Mouse (Mus musculus) liver, adult (tissue): Measurements from ENCODE around the gene Mthfr.

Experiments used
- GATA4 ChIP-seq: IDR thresholded peaks from 2 replicates; pipeline ENCODE4 v1.6.1; 2014; ENCODE audit warnings: mild to moderate bottlenecking, low read length; ENCODE audit not compliant: insufficient replicate concordance

Mthfr gene

DNA sequence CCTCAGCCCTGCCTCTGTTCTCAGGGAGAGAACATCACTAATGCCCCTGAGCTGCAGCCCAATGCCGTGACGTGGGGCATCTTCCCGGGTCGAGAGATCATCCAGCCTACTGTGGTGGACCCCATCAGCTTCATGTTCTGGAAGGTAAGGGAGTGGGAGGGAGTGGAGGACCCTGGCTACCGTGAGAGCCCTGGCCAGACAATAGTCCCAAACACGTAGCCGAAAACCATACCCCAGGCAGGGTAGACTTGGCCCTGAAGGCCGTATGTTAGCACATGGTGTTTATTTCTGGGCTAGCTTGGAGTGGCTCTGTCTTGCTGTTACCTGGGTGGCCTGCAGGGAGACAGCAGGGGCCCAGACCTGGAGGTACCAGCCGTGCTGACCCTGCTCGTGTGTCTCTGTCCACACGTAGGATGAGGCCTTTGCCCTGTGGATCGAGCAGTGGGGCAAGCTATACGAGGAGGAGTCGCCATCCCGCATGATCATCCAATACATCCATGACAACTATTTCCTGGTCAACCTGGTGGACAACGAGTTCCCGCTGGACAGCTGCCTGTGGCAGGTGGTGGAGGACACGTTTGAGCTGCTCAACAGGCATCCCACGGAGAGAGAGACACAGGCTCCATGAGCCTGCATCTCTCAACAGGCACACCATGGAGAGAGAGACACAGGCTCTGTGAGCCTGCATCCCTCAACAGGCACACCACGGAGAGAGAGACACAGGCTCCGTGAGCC is 16.3 kb downstream of the Mthfr start:
- no peak for TF ChIP-seq GATA4

DNA sequence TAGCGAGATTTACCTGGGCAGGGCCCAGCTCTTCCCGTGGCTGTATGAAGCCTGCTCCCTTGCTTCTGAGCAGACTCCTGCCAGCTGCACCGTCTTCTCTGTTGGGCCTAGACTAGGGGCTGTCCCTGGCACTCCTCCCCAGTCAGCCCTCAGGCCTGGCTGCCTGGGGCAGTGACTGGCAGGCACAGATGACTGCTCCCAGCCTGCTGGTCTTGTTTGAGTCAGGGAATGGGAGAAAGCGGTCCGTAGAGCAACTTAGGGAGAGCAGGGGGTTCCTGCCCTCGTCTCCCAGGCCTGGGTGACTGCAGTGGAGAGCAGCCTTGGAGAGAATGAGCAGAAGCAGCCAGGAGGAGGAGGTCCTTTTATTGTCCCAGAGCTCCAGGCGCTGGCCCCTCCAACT is 17.4 kb downstream of the Mthfr start:
- TF ChIP-seq GATA4 = no peak

DNA sequence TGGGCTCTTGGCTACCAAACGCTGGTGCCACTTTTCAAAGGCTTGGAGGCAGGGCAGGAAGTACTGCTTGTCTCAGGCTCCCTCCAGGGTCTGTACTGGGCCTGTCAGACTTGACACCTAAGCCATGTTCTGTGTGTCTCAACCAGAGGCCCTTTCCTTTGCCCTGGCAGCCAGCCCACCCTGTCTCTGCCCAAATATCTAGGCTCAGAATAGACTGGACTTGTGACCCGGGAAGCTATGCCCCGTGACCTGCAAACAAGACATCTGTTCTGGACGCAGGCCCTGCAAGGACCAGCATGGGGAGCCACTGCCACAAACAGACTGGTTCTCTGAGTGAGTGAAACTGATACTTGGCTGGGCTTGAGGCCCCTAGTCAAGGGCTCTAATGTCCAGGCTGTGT is 17.9 kb downstream of the Mthfr start:
- TF ChIP-seq GATA4 = no peak

DNA sequence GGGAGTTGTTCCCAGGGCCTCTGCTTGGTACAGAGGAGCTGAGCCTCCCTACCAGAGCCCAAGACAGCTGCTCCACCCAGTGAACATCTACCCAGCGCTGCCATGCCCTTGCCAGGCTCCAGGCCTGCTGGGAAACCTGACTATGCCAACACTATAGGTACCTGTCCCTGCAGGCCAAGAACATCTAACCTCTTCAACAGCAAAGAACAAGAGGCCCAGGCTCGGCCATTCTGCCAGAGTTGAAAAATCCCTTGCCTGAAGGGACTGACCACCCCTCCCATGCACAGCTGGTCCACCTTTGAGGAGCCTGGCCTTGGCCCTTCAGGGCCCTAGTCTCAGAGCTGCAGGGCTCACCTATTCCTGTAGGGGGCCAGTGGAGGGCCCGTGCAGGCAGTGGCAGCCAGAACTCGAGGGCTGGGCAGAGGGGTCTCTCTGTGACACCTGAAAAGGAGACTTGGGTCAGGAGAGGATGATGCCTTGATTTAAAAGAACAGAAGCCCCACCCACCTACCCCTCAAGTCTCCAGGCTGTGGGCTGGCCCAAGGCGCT is 18.9 kb downstream of the Mthfr start:
- no peak for TF ChIP-seq GATA4

DNA sequence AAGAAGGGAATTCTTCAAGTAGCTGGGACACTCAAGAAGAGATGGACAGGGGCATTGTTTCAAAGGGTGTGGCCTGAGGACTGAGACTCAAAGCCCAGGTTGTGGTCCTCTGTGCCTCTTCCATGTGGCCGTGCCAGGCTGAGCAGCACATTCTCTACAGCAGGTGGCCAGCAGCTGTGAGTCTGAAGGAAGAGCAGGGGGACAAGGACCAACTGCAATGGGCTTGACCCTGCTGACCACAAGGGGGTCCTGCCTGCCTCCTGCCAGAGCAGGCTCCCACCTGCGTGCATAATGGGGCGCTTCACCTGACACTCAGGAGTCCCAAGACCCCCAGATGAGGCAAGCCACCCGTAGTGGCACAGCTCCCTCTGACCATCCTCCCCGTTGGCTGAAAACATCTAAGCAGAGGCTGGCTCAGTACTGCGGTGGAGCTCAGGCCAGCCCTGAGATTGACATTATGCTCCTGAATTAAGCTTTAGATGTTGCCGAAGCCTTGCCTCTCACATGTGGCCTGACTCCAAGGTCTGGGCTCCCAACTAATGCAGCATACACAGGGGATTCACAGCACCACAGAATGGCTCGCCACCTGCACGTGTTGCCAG is 19.4 kb downstream of the Mthfr start:
- no peak for TF ChIP-seq GATA4

DNA sequence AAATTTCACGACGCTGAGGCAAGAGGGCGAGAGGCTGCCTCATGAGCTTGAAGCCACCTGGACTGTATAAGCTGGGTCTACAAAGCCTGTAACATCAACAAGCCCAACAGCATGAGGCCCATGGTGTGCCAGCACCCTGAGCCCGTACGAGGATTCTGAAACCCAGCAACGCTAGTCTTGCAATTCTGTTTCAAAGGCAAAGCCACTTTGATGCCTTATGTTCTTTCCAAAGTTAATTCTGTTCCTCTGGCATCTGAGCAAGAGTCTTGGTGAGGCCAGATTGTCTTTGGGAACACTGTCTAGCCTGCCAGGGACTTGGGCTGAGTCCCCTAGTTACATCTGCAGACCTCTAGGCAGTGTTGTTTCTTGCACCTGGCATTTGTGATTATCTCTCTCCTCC is 20.1 kb downstream of the Mthfr start:
- TF ChIP-seq GATA4 = no peak

DNA sequence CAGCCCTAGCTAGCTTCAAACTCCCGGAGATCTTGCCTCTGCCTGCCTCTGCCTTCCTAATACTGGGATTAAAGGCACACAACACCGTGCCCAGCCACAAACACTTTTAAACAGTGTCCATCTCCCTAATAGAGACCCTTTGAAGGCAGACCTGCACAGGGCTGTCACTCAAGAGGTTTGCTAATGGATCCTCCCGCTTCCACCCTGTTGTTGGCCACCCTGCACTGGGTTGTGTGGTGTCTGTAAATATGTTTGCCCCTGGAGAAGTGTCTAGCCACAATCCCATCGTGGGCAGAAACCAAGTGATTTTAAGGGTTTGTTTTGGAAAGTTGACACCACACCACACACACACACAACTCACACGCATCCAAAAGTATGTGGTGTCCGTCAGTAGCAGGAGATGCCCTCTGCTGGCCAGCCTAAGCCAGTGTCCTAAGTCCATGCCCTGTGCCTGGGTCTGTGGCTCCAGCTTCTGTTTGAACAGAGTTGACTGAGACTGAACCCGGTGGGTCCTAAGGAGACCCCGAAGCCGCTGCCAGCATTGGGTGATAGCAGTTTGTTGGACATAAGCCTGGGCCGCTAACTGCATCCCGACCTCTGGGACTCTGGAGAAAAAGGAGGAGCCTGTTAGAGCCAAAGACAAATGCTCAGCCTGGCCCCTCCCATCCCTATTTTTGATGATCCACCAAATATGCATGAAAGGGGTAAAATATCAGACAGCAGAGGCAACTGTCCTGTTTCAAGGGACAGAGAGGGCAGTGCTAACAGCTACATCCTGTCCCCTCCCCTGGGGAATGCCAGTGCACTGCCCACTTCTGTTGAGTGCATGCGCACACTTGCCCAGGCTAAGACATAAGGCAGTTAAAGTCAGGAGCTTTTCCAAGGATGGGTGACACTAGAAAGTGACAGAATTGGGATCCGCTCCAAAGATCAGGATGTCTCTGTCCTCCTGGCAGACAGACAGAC is 21.5 kb downstream of the Mthfr start:
- TF ChIP-seq GATA4 = no peak

DNA sequence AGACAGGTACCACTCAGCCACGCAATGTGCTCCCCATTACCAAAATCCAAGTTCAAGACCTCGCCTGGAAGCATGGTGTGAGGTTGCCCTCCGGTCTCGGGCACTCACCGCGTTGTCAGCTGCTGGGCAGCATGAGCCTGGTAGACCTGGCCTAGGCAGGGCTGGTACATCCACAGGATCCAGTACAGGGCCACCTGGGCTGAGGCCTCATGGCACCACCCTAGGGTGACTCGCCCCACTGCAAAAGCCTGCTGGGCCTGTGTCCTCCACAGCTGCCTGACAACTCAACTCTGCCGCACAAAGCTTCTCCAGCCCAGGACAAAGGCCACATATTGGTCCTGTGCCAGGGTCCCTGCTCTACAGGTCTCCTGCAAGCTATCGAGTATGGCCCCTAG is 22.2 kb downstream of the Mthfr start:
- TF ChIP-seq GATA4 = no peak

DNA sequence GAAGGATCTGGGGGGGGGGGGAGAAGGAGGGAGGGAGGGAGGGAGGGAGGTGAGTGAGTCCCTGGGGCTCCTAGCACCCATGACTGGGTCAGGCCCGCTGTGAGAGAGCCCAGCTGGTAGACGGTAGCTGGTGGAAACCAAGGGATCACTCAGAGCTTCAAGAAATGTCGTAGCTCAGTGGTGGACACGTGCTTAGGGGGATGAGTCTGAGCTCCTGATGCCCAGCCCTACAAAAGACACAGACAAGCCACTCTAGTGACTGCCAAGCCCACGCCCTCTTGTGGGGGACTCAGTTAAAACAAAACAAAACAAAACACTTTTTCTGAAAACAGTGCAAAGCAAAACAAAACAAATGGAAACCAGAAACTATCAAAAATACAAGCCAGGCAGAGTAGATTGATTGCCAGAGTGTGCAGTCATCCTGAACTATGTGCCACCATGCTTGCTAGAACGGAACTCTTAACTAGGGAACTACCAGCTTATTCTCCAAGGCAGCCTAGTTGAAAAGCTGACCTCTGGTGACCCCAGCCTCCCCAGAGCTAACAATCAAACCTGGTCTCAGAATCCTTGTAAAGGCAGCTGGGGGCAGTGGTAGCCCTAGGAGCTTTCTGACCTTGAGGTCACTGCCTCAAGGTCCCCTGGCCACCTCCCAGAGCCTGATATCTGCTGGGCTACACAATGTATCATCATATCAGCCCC is 27.0 kb downstream of the Mthfr start:
- TF ChIP-seq GATA4 = no peak

DNA sequence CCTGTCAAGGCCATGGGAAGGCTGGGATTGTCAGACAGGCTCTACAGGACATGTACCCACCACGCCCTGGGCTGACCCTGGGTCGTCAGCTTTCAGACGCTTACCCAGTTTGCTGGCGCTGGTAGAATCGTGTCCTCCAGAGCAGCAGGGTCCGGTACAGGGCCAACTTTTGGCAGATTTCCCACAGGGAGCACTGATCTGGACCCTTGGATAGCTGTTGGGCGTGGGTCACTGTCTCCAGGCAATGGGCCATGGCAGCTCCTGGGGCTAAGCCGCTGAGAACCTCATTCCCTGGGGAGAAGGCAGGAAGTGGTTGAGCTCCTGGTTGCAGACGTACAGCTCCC is 27.5 kb downstream of the Mthfr start:
- TF ChIP-seq GATA4 = no peak

DNA sequence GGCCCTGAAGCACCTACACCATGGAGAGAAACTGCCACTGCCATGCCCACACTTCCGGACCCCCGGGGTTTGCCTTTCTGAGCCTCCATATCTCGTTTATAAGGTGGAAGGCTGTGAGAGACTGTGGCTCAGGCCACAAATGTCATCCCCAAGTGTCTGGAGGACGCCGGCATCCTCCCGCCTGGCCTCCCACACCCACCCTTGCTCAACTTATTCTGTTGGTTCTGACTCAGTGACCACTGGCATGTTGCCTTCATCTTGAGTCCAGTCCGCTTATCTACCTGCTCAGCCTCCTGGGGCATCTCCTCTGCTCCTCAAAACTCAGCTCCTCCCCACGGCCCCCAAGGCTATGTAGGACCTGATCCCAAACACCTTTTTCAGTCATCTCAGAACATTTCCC is 28.5 kb downstream of the Mthfr start:
- TF ChIP-seq GATA4 = no peak

DNA sequence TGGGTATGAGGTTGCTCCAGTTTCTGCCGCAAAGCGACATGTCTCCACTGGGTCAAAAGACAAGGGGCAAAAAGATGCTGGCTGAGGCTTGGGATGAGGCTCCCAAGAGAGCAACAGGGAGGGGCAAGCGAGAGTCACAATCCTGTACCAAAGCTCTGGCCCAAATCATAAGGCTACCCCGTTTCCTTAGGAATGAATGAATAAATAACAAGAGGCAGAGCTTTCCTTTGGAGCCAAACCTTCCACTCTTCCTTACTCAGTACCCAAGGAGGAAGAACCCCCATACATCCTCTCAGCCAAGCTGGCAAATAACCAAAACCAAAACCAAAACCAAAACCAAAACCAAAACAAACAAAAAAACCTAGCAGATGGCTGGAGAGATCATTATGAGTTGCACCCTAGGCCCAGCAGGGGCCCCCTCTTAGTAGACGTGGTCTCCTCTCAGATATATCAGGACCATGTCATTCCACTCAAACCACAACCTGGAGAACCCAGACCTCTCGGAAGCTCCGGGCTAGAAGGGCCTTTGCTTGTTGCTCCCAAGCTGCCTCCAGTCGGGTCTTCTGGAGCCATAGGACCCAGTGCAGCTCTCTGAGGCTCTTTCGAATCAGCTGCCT is 30.8 kb downstream of the Mthfr start:
- no peak for TF ChIP-seq GATA4

DNA sequence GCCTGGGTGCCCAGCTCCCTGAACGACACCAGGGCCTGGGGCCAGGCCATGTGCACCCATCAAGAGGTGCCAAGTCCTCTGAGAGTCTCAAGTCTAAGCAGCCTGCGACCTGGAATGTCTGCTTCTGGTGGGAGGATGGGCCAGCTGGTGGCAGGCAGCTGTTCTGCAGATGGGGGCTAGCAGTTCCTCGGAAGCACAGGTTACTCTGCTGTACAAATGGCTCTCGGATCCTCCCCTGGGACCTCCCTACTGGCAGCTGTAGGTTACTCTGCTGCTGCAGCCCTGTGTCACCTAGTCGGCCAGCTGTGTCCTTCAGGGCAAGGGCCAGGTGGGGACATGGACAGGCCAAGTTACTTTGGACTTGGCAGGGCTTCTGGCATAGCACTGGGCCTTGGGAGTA is 32.6 kb downstream of the Mthfr start:
- no peak for TF ChIP-seq GATA4

DNA sequence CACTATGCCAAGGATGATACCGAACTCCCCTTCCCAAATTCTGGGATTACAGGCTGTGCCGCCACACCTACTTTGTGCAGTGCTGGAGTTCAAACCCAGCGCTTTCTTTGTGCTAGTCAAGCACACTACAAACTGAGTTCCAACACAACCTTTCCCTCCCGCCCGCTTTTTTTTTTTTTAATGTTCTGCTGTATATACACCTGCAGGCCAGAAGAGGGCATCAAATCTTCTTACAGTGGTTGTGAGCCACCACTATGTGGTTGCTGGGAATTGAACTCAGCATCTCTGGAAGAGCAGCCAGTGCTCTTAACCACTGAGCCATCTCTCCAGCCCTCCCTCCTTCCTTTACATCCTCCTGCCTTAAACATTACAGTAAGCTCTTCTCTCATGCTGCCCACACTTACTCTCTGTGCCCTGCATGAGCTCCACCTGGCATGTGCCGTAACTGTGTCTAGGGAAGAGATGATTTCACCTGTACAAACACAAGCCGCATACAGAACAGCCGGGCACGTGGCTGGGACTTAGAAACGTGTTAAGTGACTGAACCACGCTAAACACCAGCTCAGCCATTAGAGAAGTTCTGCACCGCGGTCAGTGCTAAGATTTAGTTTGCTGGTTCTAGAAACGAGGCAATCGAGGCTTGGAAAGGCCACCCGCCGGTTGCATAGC is 35.8 kb downstream of the Mthfr start:
- TF ChIP-seq GATA4 = no peak
